Mouse (Mus musculus) ZHBTc4 (cell line): ENCODE data around the gene Myrip.

Source experiments
- DNase-seq: peaks from one replicate; pipeline ENCODE4 v3.0.0-alpha.2; 2011; ENCODE audit warnings: low read depth, low spot score

The Myrip gene

GRCm38 (mm10) chr9:120395188-120395587 is 93.9 kb downstream of the Myrip start:
- no peak for DNase-seq

DNA sequence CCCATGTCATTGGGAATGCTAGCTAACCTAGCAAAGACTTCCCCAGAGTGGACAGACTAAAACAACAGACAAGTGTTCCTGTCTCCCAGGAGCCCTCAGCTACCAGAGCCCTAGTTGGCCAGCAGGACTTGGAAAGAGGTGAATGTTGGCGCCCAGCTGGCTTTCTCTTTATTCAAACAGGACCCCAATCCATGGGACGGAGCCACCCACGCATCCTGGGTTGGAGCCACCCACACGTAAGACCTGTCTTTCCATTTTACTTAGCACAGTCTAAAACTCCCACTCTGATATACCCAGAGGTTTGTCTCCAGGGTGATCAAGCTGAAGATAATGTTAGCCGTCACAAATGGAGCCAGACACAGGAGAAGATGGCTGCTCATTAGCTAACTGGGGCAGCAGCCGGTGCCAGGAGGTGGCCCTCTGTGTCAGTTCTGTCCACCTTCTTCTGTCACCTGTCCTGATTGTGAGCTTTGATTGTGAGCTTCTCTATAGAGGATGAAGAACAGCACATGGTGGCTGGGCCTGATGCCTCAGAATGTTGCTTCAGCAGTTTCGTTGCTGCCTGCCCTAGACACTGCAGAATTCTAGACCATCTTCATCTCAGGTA is 95.4 kb downstream of the Myrip start:
- DNase-seq: no peak

GRCm38 (mm10) chr9:120398289-120398688 is 97.0 kb downstream of the Myrip start:
- no peak for DNase-seq

- DNase-seq: peak; percentile 53
These were observed 98.2 kb downstream of the Myrip start for GRCm38 (mm10) chr9:120399537-120399936.

GRCm38 (mm10) chr9:120402368-120402767 is 101.1 kb downstream of the Myrip start:
- DNase-seq: no peak

DNA sequence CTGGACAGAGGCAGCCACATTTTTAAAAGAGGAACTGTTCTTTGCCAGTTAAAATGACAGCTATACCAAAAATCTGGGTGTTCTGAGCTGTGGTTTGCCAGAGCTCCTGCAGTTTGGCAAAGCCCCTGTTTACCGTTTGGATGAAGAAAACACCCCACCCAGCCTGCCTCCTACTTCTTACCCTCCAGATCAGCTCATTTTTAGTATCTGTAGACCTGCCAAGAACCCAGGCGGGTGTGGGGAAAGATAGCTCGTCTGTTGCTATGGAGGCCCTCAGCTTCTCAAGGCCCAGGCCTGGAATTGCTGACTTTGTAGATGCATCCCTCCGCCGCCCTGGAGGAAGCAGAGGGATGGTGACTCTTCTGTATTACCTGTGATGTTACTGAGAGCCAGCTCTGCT is 102.3 kb downstream of the Myrip start:
- peak; percentile 9 for DNase-seq

DNA sequence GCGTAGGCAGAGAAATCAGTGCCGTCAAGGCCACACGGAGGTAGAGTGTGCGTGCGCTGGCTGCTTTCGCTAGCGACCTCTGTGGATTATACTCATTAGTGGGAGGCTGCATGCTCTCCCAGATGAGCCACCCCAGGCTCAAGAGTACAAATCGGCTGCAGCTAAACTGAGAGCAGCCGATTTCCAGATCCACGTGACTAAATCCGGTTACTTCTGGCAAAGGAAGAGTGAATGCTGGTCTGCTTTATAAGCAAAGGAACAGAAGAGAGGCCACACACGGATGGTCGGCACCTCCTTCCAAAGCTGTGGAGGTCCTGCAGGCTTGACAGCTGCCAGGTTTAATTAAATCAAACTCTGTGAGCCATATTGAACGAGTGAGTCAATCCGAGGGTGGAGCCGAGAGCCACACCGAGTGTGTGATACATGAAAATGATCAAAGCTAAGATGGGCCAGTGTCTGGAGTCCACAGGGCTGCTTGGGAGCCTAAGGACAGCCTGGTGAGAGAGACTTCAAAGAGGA is 108.4 kb downstream of the Myrip start:
- no peak for DNase-seq

DNA sequence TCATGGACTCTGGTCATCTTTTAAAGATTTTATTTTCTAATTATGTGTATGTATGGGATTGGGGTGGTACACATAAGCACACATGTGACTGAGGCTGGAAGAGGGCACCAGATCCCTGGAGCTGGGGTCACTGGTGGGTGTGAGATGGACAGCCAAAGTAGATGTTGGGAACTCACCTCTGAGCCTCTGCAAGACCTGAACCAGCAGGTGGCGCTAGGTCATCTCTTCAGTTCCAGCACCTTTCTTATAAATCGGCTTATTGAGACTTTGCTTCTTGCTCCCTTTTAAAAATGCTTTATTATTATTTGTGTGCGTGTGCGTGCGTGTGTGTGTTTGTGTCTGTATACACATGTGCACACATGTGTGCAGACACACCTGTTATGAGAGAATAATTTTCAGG is 109.1 kb downstream of the Myrip start:
- peak; percentile 72 for DNase-seq

DNA sequence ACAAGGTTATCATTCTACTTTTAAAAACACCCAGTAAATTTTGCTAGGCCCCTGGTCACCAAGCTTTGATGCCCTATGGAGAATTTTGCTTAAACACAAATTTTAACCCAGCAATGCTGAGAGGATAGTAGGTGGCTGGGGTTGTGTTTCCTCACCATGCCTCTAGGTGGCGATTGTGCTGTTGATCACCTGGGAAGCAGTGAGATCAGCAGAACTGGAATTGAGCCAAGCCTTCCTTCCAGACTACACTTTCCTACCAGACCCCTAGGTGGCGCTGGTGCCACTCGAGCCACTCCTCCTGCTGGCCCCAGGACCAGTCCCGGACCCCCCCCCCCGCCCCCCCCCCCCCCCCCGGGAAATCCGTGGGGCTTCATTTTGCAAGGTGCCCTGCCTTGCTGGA is 114.2 kb downstream of the Myrip start:
- DNase-seq: peak; percentile 88

DNA sequence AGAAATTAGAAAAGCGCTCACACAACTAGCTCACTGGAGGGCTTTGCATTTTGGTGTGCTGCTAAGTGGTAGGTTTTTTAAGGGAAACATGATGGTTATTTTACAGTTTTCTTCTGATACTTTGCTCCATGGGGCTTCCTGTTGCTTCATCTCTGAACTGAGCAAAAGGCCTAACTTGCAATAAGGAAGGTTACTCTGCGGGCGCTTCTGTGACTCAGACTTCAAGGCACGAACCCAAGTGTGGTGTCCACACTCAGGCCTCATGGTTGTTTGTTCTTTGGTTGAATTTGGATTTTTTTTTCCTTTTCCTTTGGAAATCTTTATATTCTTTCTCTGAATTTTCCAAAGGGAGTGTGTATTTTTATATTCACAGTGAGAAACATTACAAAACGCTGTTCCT is 114.8 kb downstream of the Myrip start:
- no peak for DNase-seq

- no peak for DNase-seq
These were observed 115.4 kb downstream of the Myrip start for GRCm38 (mm10) chr9:120416729-120417128.

GRCm38 (mm10) chr9:120418582-120418981 is 117.3 kb downstream of the Myrip start:
- DNase-seq: no peak

DNA sequence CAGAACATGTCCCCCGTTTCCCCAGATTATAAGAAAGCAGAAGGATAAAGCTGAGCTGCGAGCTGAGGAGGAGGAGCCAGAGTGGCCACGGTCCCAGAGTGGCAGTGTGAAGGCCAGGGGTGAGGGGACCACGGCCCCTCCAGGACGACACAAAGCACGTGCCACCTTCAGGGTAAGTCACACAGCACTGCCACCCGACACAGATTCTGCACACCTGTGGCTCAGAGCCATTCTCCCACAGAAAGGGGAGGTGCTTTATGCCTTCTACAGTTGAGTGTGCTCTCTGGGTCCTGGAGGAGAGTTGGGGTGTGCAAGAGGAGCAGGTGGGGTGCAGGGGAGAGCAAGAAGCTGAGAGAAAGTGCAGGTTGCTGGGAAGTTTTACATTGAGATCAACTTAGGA is 123.3 kb downstream of the Myrip start:
- no peak for DNase-seq

DNA sequence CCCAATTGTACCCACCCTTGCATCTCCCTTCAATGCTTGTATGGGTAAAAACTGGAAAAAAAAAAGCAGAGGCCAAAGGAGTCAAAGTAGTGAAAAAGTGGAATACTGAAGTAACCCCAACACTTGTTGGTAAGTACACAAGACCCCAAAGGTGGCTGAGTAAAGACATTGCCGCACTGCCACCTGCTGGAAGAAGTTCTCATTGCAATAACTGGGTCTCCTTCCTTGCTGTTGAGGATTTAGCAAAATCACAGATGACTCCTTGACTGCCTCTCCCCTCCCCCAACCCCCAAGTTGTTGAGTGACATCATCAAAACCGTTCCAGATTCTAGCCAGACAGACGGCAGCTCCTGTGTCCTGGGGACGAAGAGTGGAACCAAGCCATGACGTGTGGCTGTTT is 124.5 kb downstream of the Myrip start:
- DNase-seq: peak; percentile 55

DNA sequence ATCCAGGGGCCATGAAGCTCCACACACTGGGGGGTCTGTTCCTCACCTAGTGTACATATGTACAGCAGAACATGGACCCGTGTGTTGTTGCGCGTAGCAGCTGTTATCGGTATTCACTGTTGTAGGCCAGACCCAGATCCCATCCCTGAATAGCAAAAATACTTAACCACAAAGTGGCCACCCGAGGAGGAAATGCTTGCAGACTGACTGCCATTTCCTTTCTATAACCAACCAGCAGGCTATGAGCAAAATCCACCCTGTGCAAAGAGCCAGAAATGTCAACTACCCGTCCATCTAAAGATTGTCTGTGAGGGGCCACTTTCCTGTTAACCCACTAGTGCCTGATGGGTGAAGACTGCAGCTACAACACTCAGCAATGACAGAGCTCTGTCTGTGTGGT is 126.9 kb downstream of the Myrip start:
- DNase-seq: no peak

DNA sequence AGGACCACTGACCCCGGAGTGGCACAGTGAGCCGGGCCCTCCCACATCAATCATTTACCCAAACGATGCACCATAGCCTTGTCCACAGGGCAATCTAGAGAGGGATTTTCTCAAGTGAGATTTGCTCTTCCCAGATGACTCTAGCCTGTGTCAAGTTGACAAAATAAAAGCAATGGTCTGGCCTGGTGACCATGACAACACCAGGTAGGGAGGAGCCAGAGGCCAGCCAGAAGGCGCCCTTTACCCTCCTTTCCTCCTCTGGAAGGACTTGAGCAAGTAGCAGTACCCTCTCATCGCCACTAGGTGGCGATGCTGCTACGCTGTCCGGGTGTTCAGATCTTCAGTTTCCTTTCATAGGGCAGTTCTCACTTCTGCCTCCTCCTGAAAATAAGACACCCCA is 132.4 kb downstream of the Myrip start:
- peak; percentile 93 for DNase-seq

GRCm38 (mm10) chr9:120435841-120436240 is 134.5 kb downstream of the Myrip start:
- DNase-seq: no peak

DNA sequence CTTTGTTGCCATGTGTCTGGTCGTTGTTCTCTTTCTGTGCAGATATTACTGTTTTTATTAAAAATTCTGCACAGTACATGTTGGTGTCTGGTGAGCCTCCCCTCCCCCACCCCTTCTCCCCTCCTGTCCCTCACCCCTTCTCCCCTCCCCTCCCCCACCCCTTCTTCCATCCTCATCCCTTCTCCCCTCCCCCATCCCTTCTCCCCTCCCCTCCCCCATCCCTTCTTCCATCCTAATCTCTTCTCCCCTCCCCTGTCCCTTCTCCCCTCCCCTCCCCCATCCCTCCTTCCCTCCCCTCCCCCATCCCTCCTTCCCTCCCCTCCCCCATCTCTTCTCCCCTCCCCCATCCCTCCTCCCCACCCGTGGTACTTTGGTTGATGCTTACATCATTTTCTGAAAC is 135.5 kb downstream of the Myrip start:
- DNase-seq: no peak

DNA sequence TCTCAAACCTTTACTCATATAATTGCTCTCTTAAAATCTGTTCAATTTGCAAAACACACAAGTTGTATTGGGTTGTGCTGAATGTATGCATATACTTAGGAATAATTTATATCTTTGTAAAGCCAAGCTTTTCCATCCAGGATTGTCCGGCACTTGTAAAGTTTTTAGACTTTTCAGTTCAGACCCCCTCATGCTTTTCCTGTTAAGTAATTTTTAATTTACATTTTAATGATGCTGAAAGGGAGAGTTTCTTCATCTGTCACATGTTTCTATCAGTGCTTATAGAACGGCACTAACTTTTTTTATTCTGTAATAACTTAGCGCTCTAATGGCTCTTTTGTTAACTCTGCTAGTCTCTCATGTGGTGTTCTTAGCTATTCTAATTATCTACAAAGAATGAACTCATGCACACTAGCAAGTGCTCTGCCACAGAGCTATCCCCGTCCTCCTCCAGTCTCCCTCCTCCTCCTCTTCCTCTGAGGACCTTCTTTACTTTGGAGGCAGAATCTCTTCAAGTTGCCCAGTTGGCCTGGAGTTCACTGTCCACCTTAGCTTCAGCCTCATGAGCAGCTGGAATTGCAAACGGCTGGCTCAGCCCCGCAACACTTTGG is 136.1 kb downstream of the Myrip start:
- no peak for DNase-seq

DNA sequence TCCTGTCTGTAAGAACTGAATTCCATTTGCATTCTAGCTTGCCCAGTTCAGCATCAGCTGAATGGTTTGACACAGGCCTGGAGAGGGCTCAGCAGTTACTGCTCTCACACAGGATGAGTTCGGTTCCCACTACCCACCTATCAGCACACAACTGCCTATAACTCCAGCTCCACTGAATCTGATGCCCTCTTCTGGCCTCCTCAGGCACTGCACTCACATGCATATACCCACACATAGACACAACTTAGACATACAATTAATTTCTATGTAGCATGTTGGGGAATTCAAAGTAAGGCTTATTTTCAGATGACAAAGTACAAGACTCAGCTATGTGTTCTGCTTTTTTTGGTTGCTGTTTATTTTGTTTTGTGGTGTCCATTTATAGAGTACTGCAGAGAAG is 137.0 kb downstream of the Myrip start:
- DNase-seq: peak; percentile 33

DNA sequence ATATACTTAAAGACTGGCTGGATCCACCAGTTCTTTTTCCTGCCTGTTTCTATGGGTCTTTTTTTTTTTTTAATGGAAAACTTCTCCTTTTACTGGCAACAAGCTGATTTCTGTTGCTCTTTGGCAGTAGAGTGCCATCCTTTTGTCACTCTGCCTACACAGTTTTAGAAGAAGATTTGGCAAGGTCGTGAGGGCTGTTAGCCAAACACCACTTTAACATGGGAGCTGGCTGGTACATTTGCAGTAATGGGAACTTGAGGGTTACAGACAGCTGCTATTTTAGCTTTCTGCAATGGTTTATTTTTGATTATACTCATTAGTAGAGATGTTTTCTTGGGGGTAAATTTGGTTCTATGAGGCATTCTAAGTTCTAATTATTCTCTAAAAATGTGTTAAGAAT is 137.5 kb downstream of the Myrip start:
- DNase-seq: no peak

DNA sequence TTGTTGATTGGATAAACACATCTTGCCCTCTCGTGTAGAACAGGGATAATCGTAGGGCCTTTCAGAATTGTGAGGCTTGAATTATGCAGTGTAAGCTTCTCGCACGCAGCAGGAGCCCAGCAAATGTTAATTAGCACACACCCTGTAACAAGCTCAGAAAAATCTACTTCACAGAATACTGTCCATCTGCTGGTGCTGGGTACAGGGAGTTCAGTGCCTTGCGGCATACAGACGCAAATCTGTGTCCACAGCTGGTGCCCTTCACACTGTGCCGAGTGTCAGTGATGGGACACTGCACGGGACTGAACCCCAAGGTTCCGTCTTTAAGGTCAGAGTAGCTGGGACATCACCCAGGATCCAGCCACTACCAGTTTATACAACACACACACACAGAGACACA is 143.3 kb downstream of the Myrip start:
- no peak for DNase-seq

DNA sequence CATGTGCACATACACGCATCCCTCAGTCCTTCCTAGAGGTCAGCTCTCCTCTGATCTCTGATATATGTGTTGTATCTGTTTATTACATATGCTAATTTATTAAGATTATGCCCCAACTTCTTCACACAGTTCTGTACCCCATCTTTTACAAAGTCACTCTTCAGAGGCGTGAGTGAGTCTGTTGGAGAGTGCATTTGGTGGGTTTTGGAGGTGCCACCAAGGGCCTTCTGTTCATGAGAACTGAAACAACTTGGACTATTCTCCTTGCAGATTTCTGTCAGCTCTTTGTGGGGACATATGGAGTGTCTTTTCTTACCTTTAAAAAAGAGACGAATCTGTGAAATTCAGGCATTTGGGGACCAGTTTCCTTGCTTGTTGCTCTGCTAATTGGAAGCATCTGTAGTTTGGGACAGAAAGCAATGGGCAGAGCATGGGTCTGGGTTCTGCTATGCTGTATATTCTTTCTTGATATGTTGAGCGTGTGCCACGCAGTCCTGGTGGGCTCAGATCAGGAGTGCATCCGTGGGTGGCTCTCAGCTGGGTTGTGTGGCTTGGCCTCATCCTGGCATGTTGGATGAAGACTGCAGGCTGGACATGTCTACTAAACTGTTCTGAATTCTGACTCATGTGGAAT is 148.5 kb downstream of the Myrip start:
- no peak for DNase-seq
